In genomic region chr10:71007956-71008355, GRCm38 (mm10) we compare ENCODE assay signal across 14 mouse cellular contexts.
DNase-seq lines count a peak whose midpoint lies in the region; TF ChIP-seq lines count a peak whose summit lies in the region.
"Had no signal": no experiment of that assay in that cellular context is flagged by ENCODE, and none has a peak within 500 bp of the region (broad histone marks: within the 10 kb centered on the region; RNA-seq: fewer than 3 reads in every experiment).

No protein-coding gene starts in this region.

- no peaks in the 10 kb centered on the region for H3K79me2 ChIP-seq in heart, adult 2 months (replicated peaks; ENCODE audit: control insufficient read depth, insufficient read depth, low read length)

- no peaks in the 10 kb centered on the region for H3K36me3 ChIP-seq in heart, adult 2 months (ENCODE audit: control insufficient read depth, insufficient read depth, low read length)
- H3K36me3 ChIP-seq in heart, embryonic 10.5 days = no peaks in the 10 kb centered on the region
- H3K36me3 ChIP-seq: forebrain, embryonic 15.5 days; neural tube, embryonic 15.5 days; stomach, embryonic 15.5 days had no signal

- DNase-seq in heart, adult 2 months = peak in 1 of 2 experiments; percentile 56
- DNase-seq in heart, embryonic 10.5 days (ENCODE audit: low spot score) = no peak
- DNase-seq in gastrocnemius, adult 8-10 months (ENCODE audit: low spot score in 2 of 2) = peak; percentile 30 to 33
- DNase-seq in heart, postnatal 25 days (ENCODE audit: low spot score) = peak; percentile 58
- peak; percentile 12 to 56 for DNase-seq in lung, postnatal 4 days
- DNase-seq in c-Kit-positive CD71-positive TER-119-positive erythroid progenitor cells, embryonic 14.5 days (ENCODE audit: low spot score) = no peak
- DNase-seq in thymus, postnatal 10 days (ENCODE audit: low spot score in 2 of 2) = no peak
- DNase-seq: cerebellum, adult 9-11 months; right cerebral cortex, postnatal 25 days had no signal

- H3K4me3 ChIP-seq in heart, adult 2 months = no peak overlapping the region
- no peak overlapping the region for H3K4me3 ChIP-seq in heart, embryonic 10.5 days
- H3K4me3 ChIP-seq: forebrain, embryonic 15.5 days; layer of hippocampus, adult 2 months; neural tube, embryonic 15.5 days; stomach, embryonic 15.5 days had no signal

- WGBS in heart, adult 2 months = 64% methylated on average over 9 of the region's 9 CpGs
- 82% methylated on average over 9 of the region's 9 CpGs for WGBS in heart, embryonic 10.5 days

- no peak for TF ChIP-seq POLR2A in heart, adult 2 months (IDR thresholded peaks at IDR 0.05; ENCODE audit: insufficient read depth, low read depth, low read length)

- H3K4me1 ChIP-seq in heart, adult 2 months (ENCODE audit: control insufficient read depth, insufficient read depth, low read length) = peaks cover 4% of the 10 kb centered on the region
- H3K4me1 ChIP-seq in heart, embryonic 10.5 days = no peaks in the 10 kb centered on the region
- H3K4me1 ChIP-seq: forebrain, embryonic 15.5 days; stomach, embryonic 15.5 days had no signal

- H3K27me3 ChIP-seq in heart, adult 2 months (ENCODE audit: control insufficient read depth, insufficient read depth, low read length) = no peaks in the 10 kb centered on the region
- H3K27me3 ChIP-seq in heart, embryonic 10.5 days (ENCODE audit: insufficient read depth, poor library complexity, severe bottlenecking) = no peaks in the 10 kb centered on the region
- H3K27me3 ChIP-seq: forebrain, embryonic 15.5 days; neural tube, embryonic 15.5 days; stomach, embryonic 15.5 days had no signal

- H3K27ac ChIP-seq in heart, adult 2 months = peak overlapping the region; percentile 0; the same call in 1 of the 2 replicates
- no peak overlapping the region for H3K27ac ChIP-seq in heart, embryonic 10.5 days
- H3K27ac ChIP-seq: forebrain, embryonic 15.5 days; layer of hippocampus, adult 2 months; macrophage; neural tube, embryonic 15.5 days; stomach, embryonic 15.5 days had no signal

- intact Hi-C loops in heart, adult 2 months (cut with DNase I) = no loop called here
- intact Hi-C loops in heart, postnatal 25 days (cut with DNase I) = no loop called here

- no peak overlapping the region for H3K9ac ChIP-seq in heart, adult 2 months (ENCODE audit: low read depth, low read length)
- H3K9ac ChIP-seq: forebrain, embryonic 15.5 days; neural tube, embryonic 15.5 days; stomach, embryonic 15.5 days had no signal

- TF ChIP-seq CTCF in heart, adult 2 months (IDR thresholded peaks at IDR 0.05) = no peak

- TF ChIP-seq EP300 in heart, adult 2 months (IDR thresholded peaks at IDR 0.05; ENCODE audit: insufficient read depth, low read depth, low read length) = no peak

- no peaks in the 10 kb centered on the region for H3K9me3 ChIP-seq in heart, embryonic 10.5 days
- H3K9me3 ChIP-seq: forebrain, embryonic 15.5 days; neural tube, embryonic 15.5 days; stomach, embryonic 15.5 days had no signal

Comparison
In these comparisons a context has a peak if more than half of its experiments do, and no peak if none do; other contexts are left out.
1. DNase-seq: peak in gastrocnemius, adult 8-10 months (2 of 2), heart, postnatal 25 days (single experiment) and lung, postnatal 4 days (2 of 2); none in heart, embryonic 10.5 days (single experiment), c-Kit-positive CD71-positive TER-119-positive erythroid progenitor cells, embryonic 14.5 days (single experiment) and thymus, postnatal 10 days (0 of 2).